Mouse (Mus musculus): ENCODE measurements around the gene Gga1. TPM values are rescaled to one million over a fixed set of nuclear protein-coding genes. Genes with fewer than 3 reads are reported as not detected.

Gga1 gene
- polyA plus RNA-seq, 1 experiment from 2014 or later: 42.0 TPM

DNA sequence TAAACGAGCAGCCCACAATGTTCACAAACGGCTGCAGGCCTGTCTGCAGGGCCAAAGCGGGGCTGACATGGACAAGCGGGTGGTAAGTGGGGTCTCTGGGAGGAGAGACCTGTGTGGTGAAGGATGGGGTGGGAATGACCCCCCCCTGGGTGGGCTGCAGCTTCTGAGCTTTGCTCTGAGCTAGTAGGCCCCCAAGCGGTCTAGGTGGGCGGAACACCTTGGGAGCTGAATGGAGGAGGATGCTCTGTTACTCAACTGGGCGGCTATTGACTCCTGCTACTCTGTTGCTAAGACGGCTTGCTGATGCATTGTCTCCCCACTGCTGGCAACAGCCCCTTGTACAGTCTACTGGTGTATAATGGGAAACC lies 24.4 kb downstream of the Gga1 start:
- peaks cover 11% of the 10 kb centered on the region; the same call in 1 of the 2 replicates for H3K27me3 ChIP-seq (ENCODE audit: control insufficient read depth, insufficient read depth, low read length)
- no peak overlapping the region for H3K27ac ChIP-seq (replicated peaks; ENCODE audit: low read depth, low read length)
- ATAC-seq (ENCODE audit: low FRiP score, low TSS enrichment) (no peak), DNase-seq (no peak)
- 38% methylated on average over 8 of the region's 8 CpGs for WGBS
- no peak overlapping the region for H3K9ac ChIP-seq (replicated peaks; ENCODE audit: low read length)
- no peaks in the 10 kb centered on the region for H3K9me3 ChIP-seq (ENCODE audit: control insufficient read depth, low read length)
- no peaks in the 10 kb centered on the region for H3K36me3 ChIP-seq (ENCODE audit: control insufficient read depth, insufficient read depth, low read length)
- peaks cover 8% of the 10 kb centered on the region; the same call in 1 of the 2 replicates for H3K4me1 ChIP-seq (ENCODE audit: control insufficient read depth, insufficient read depth, low read length)
- no peak overlapping the region for H3K4me2 ChIP-seq (ENCODE audit: low read length)
- no peak overlapping the region for H3K4me3 ChIP-seq (replicated peaks; ENCODE audit: low read depth, low read length)

DNA sequence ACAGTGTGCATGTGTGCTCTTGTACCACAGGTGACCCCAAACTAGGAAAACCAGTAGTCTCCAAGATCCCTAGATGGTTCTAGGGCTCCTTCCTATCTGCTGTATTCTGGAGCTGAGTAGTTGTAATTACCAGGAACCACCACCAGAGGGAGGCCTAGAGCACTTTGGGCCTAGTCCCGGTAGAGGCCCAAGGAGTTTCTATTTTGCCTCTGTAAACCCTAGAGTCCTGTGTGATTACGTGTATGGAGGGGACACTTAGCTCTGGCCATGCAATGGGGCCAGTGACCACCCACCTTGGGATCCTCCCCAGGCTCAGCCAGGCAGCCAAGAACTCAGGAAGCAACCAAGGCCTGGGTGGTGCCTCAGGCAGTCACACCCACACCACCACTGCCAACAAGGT lies 26.3 kb downstream of the Gga1 start:
- ATAC-seq (ENCODE audit: low FRiP score, low TSS enrichment) (peak; percentile 37; the same call in 1 of the 2 replicates), DNase-seq (peak; percentile 89)
- H3K36me3 ChIP-seq (ENCODE audit: control insufficient read depth, insufficient read depth, low read length): no peaks in the 10 kb centered on the region
- no peak overlapping the region for H3K4me3 ChIP-seq (replicated peaks; ENCODE audit: low read depth, low read length)
- H3K9me3 ChIP-seq (ENCODE audit: control insufficient read depth, low read length): no peaks in the 10 kb centered on the region
- peaks cover 11% of the 10 kb centered on the region; the same call in 1 of the 2 replicates for H3K27me3 ChIP-seq (ENCODE audit: control insufficient read depth, insufficient read depth, low read length)
- H3K9ac ChIP-seq (replicated peaks; ENCODE audit: low read length): no peak overlapping the region
- WGBS: 11% methylated on average over 2 of the region's 2 CpGs
- H3K4me2 ChIP-seq (ENCODE audit: low read length): no peak overlapping the region
- peaks cover 8% of the 10 kb centered on the region; the same call in 1 of the 2 replicates for H3K4me1 ChIP-seq (ENCODE audit: control insufficient read depth, insufficient read depth, low read length)
- no peak overlapping the region for H3K27ac ChIP-seq (replicated peaks; ENCODE audit: low read depth, low read length)

DNA sequence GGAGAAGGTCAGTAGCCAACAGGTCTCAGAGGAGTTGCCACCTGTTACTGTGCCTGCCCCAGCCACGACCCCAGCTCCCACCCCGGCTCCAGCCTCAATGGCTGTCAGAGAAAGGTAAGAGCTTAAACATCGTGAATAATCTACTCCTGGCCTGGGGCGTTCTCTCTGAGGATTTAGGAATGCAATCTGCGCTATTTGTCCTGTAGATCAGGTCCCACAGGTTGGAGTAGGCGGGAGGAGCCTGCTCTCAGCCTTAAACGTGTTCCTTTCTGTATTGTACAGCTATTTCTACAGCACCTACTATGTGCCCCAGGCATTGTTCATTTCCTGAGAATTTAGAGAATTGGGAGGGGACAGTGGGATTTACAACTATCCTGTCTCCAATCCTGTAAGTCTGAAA lies 31.4 kb downstream of the Gga1 start:
- ATAC-seq (ENCODE audit: low FRiP score, low TSS enrichment): no peak
- H3K9ac ChIP-seq (replicated peaks; ENCODE audit: low read length): no peak overlapping the region
- WGBS: 87% methylated on average over 7 of the region's 7 CpGs
- no peaks in the 10 kb centered on the region for H3K27me3 ChIP-seq (ENCODE audit: control insufficient read depth, insufficient read depth, low read length)
- no peaks in the 10 kb centered on the region for H3K36me3 ChIP-seq (ENCODE audit: control insufficient read depth, insufficient read depth, low read length)
- no peaks in the 10 kb centered on the region for H3K9me3 ChIP-seq (ENCODE audit: control insufficient read depth, low read length)
- peaks cover 5% of the 10 kb centered on the region; the same call in 1 of the 2 replicates for H3K4me1 ChIP-seq (ENCODE audit: control insufficient read depth, insufficient read depth, low read length)
- no peak overlapping the region for H3K4me2 ChIP-seq (ENCODE audit: low read length)
- H3K4me3 ChIP-seq (replicated peaks; ENCODE audit: low read depth, low read length): no peak overlapping the region
- DNase-seq: no peak
- H3K27ac ChIP-seq (replicated peaks; ENCODE audit: low read depth, low read length): no peak overlapping the region

DNA sequence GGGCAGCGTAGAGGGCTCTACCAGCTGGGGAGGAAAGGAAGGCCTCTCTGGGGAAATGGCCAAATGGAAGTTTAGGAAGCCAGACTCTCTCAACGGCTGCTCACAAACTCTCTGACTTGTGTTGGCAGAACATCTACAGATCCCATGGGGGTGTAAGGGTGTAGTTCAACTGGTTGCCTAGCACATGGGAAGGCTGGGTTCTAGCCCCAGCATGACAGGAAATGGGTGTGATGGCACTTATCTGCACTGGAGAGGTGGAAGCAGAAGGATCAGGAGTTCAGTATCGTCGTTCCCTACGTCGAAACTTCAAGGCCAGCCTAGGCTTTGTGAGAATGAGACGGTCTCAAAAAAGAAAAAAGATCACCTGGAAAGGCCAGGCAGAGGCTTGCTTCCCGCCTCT lies 32.0 kb downstream of the Gga1 start:
- peaks cover 5% of the 10 kb centered on the region; the same call in 1 of the 2 replicates for H3K4me1 ChIP-seq (ENCODE audit: control insufficient read depth, insufficient read depth, low read length)
- H3K27me3 ChIP-seq (ENCODE audit: control insufficient read depth, insufficient read depth, low read length): no peaks in the 10 kb centered on the region
- 91% methylated on average over 8 of the region's 8 CpGs for WGBS
- DNase-seq: no peak
- H3K4me3 ChIP-seq (replicated peaks; ENCODE audit: low read depth, low read length): no peak overlapping the region
- H3K9ac ChIP-seq (replicated peaks; ENCODE audit: low read length): no peak overlapping the region
- H3K9me3 ChIP-seq (ENCODE audit: control insufficient read depth, low read length): no peaks in the 10 kb centered on the region
- H3K27ac ChIP-seq (replicated peaks; ENCODE audit: low read depth, low read length): no peak overlapping the region
- ATAC-seq (ENCODE audit: low FRiP score, low TSS enrichment): no peak
- H3K36me3 ChIP-seq (ENCODE audit: control insufficient read depth, insufficient read depth, low read length): no peaks in the 10 kb centered on the region
- no peak overlapping the region for H3K4me2 ChIP-seq (ENCODE audit: low read length)

DNA sequence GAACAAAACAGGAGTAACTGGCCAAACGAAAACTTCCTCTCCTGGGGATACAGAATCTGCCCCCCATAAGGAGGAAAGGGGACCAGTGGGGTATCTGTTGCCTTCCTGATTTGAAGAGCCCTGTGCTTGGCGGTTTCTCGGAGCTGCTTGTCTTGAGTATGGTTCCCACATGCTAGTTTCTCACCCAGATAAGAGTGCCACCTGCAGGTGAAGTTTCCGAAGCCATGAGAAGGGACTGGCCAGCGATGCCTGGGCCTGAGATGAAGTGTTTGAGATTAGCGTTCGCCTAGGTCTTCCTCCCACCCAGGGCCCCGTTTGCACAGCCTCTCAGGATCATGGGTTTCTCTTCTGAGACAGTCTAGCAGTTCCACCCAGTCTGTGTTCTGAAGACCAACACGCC lies 35.0 kb downstream of the Gga1 start:
- WGBS: 32% methylated on average over 9 of the region's 9 CpGs
- Histone ChIP-seq H3K4me3 (replicated peaks; ENCODE audit: low read depth, low read length) (no peak overlapping the region), H3K27me3 (ENCODE audit: control insufficient read depth, insufficient read depth, low read length) (no peaks in the 10 kb centered on the region), H3K9ac (replicated peaks; ENCODE audit: low read length) (no peak overlapping the region), H3K9me3 (ENCODE audit: control insufficient read depth, low read length) (no peaks in the 10 kb centered on the region), H3K36me3 (ENCODE audit: control insufficient read depth, insufficient read depth, low read length) (no peaks in the 10 kb centered on the region), H3K4me2 (ENCODE audit: low read length) (no peak overlapping the region), H3K27ac (replicated peaks; ENCODE audit: low read depth, low read length) (no peak overlapping the region), H3K4me1 (ENCODE audit: control insufficient read depth, insufficient read depth, low read length) (peaks cover 26% of the 10 kb centered on the region)
- ATAC-seq (ENCODE audit: low FRiP score, low TSS enrichment) (no peak), DNase-seq (peak; percentile 73)

DNA sequence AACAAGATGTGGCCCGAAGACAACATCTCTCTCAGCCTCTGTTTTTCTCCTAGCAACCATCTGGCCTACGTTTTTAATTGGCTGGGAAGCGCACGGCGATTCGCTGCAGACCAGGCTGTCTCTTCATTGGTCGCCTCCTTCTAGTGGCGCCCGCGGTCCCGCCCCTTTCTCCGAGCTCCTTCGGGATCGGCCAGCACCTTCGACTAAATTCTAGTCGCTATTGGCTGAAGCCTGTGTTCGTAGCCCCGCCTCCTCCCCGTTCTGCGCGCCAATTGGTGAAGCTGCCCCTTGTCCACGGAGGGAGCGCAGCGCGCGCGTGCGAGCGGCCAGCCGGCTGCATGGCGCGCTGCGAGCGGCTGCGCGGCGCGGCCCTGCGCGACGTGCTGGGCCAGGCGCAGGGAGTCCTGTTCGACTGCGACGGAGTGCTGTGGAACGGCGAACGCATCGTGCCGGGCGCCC lies 36.7 kb downstream of the Gga1 start, which contains the start of gene Pdxp:
Gene Pdxp, plus strand, starts transcription at position 288 of the 459 bp plus-strand sequence.
- WGBS: under 1% methylated on average over 51 of the region's 51 CpGs
- no peaks in the 10 kb centered on the region for H3K27me3 ChIP-seq (ENCODE audit: control insufficient read depth, insufficient read depth, low read length)

DNA sequence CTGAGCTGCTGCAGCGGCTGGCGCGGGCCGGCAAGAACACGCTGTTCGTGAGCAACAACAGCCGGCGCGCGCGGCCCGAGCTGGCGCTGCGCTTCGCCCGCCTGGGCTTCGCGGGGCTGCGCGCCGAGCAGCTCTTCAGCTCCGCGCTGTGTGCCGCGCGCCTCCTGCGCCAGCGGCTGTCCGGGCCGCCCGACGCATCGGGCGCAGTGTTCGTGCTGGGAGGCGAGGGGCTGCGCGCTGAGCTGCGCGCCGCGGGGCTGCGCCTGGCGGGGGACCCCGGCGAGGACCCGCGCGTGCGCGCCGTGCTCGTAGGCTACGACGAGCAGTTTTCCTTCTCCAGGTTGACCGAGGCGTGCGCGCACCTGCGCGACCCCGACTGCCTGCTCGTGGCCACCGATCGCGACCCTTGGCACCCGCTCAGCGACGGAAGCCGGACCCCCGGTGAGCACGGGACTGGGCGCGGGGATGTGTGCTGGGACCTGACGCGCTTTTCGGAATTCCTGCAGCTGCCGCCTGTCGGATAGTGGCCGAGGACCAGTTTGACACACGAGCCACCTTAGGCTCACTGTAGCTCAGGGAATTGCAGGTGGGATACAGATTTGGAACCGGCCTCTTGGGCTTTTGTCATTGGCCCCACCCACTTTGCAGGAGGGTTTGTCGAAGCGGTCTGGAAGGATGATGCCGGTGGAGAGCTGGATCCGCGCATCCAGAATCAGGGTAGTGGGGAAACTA lies 37.3 kb downstream of the Gga1 start:
- WGBS: under 1% methylated on average over 85 of the region's 87 CpGs
- DNase-seq: peak; percentile 87
- Histone ChIP-seq H3K9me3 (ENCODE audit: control insufficient read depth, low read length) (no peaks in the 10 kb centered on the region), H3K36me3 (ENCODE audit: control insufficient read depth, insufficient read depth, low read length) (peaks cover 14% of the 10 kb centered on the region), H3K4me2 (ENCODE audit: low read length) (peak overlapping the region; percentile 87), H3K27me3 (ENCODE audit: control insufficient read depth, insufficient read depth, low read length) (no peaks in the 10 kb centered on the region), H3K9ac (replicated peaks; ENCODE audit: low read length) (peak overlapping the region; percentile 84), H3K4me1 (ENCODE audit: control insufficient read depth, insufficient read depth, low read length) (peaks cover 26% of the 10 kb centered on the region), H3K4me3 (replicated peaks; ENCODE audit: low read depth, low read length) (peak overlapping the region; percentile 77), H3K27ac (replicated peaks; ENCODE audit: low read depth, low read length) (peak overlapping the region; percentile 96)
- peak; percentile 74 for ATAC-seq (ENCODE audit: low FRiP score, low TSS enrichment)

More for the DNA sequence above, 36.7 kb downstream of the Gga1 start, which contains the start of gene Pdxp:
- Histone ChIP-seq H3K36me3 (ENCODE audit: control insufficient read depth, insufficient read depth, low read length) (peaks cover 8% of the 10 kb centered on the region; the same call in 1 of the 2 replicates), H3K4me2 (ENCODE audit: low read length) (peak within 1 kb of the TSS; percentile 87), H3K27ac (replicated peaks; ENCODE audit: low read depth, low read length) (peak within 1 kb of the TSS; percentile 96), H3K4me1 (ENCODE audit: control insufficient read depth, insufficient read depth, low read length) (peaks cover 26% of the 10 kb centered on the region), H3K9ac (replicated peaks; ENCODE audit: low read length) (peak within 1 kb of the TSS; percentile 84), H3K4me3 (replicated peaks; ENCODE audit: low read depth, low read length) (peak within 1 kb of the TSS; percentile 77), H3K9me3 (ENCODE audit: control insufficient read depth, low read length) (no peaks in the 10 kb centered on the region)
- DNase-seq (peak; percentile 99), ATAC-seq (ENCODE audit: low FRiP score, low TSS enrichment) (peak; percentile 92)

DNA sequence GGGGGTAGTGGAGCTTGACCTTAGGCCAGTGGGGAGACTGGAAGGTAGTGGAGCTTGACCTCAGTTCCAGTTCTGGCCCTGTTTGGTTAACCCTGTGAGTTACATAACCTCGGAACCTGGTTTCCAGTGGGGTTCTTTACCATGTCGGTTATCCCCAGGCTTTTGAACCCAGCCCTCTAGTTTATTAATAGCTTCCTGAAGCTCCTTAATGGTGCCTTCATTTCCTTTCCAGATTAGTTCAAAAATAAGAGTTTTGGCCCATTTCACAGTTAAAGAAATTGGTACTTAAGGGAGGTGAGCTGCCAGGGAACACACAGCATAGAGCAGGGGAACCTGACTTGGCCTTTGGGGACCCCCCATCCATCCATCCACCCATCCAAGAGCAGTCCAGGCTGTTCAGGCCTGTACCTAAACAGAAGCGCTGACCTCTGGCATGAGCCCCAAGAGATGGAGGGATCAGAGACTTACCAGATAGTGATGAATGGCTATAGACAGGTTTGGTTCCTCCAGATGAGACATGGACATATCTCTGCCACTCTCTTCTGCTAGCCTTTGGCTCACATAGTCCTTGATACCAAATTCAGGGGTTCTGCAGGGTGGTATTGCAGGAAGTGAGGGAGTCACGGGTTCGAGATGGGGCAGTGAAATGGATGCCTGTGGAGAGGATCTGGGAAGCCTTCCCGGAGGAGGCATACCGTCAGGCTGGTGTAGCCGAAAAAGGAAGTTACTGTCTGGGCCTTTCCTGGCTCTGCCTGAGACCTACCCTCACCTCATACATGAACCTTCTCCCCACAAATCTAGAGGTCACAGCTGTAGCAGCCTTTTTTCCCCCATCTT lies 38.1 kb downstream of the Gga1 start:
- H3K9ac ChIP-seq (replicated peaks; ENCODE audit: low read length): peak overlapping the region; percentile 84
- peak overlapping the region; percentile 87 for H3K4me2 ChIP-seq (ENCODE audit: low read length)
- DNase-seq: no peak
- WGBS: 49% methylated on average over 8 of the region's 8 CpGs
- peak overlapping the region; percentile 96 for H3K27ac ChIP-seq (replicated peaks; ENCODE audit: low read depth, low read length)
- H3K4me3 ChIP-seq (replicated peaks; ENCODE audit: low read depth, low read length): peak overlapping the region; percentile 77
- no peaks in the 10 kb centered on the region for H3K27me3 ChIP-seq (ENCODE audit: control insufficient read depth, insufficient read depth, low read length)
- no peak for ATAC-seq (ENCODE audit: low FRiP score, low TSS enrichment)
- peaks cover 21% of the 10 kb centered on the region for H3K36me3 ChIP-seq (ENCODE audit: control insufficient read depth, insufficient read depth, low read length)
- no peaks in the 10 kb centered on the region for H3K9me3 ChIP-seq (ENCODE audit: control insufficient read depth, low read length)
- H3K4me1 ChIP-seq (ENCODE audit: control insufficient read depth, insufficient read depth, low read length): peaks cover 26% of the 10 kb centered on the region

Data from midbrain, embryonic 14.5 days (tissue).